Mouse (Mus musculus) ZHBTc4 (cell line): ENCODE results near the gene Entpd4b.
"Not testable (repeated sequence)": the region's sequence is repeated elsewhere in the genome, so short reads cannot be mapped to it uniquely, and the experiment has no call there.

ENCODE experiments used
- DNase-seq: peaks from one replicate; pipeline ENCODE4 v3.0.0-alpha.2; 2011; ENCODE audit warnings: low read depth, low spot score

Entpd4b gene

GRCm38 (mm10) chr14:69555110-69555831 lies at the start of gene Entpd4b:
Gene Entpd4b (plus strand): TSS chr14:69555424.
- DNase-seq = not testable (repeated sequence)

- not testable (repeated sequence) for DNase-seq
These were observed 48.2 kb upstream of the Entpd4b start for GRCm38 (mm10) chr14:69507000-69507399.

- not testable (repeated sequence) for DNase-seq
These were observed 42.8 kb upstream of the Entpd4b start, which contains the start of gene Gm27179 for GRCm38 (mm10) chr14:69512449-69512848. Gene Gm27179 (minus strand): TSS chr14:69512549.

- DNase-seq = not testable (repeated sequence)
These were observed 34.4 kb upstream of the Entpd4b start for GRCm38 (mm10) chr14:69520810-69521209.

GRCm38 (mm10) chr14:69523001-69523400 lies 32.2 kb upstream of the Entpd4b start:
- DNase-seq = not testable (repeated sequence)

GRCm38 (mm10) chr14:69526202-69526601 lies 29.0 kb upstream of the Entpd4b start:
- not testable (repeated sequence) for DNase-seq

GRCm38 (mm10) chr14:69536539-69536938 lies 18.7 kb upstream of the Entpd4b start:
- not testable (repeated sequence) for DNase-seq

- not testable (repeated sequence) for DNase-seq
These were observed 15.1 kb upstream of the Entpd4b start for GRCm38 (mm10) chr14:69540113-69540512.

- DNase-seq = not testable (repeated sequence)
These were observed 12.5 kb upstream of the Entpd4b start for GRCm38 (mm10) chr14:69542695-69543094.

- DNase-seq = not testable (repeated sequence)
These were observed 11.2 kb upstream of the Entpd4b start for GRCm38 (mm10) chr14:69544033-69544432.

- DNase-seq = not testable (repeated sequence)
These were observed 10.2 kb upstream of the Entpd4b start for GRCm38 (mm10) chr14:69545052-69545451.

GRCm38 (mm10) chr14:69547310-69547709 lies 7.9 kb upstream of the Entpd4b start:
- DNase-seq = not testable (repeated sequence)

GRCm38 (mm10) chr14:69556820-69557219 lies 1.6 kb downstream of the Entpd4b start:
- not testable (repeated sequence) for DNase-seq

GRCm38 (mm10) chr14:69557550-69557949 lies 2.3 kb downstream of the Entpd4b start:
- not testable (repeated sequence) for DNase-seq
